In genomic region chr7:79844090-79844802, GRCm38 (mm10) we compare ENCODE assay signal across 16 mouse cellular contexts. TPM values are rescaled to one million over a fixed set of nuclear protein-coding genes. Genes with fewer than 3 reads are reported as not detected.
DNase-seq lines count a peak whose midpoint lies in the region; ATAC-seq and TF ChIP-seq lines count a peak whose summit lies in the region.
"Had no signal": no experiment of that assay in that cellular context is flagged by ENCODE, and none has a peak within 500 bp of the region (broad histone marks: within the 10 kb centered on the region; RNA-seq: fewer than 3 reads in every experiment).

No protein-coding gene starts in this region.

- no peaks in the 10 kb centered on the region for H3K36me3 ChIP-seq in liver, embryonic 16.5 days (ENCODE audit: control insufficient read depth, insufficient read depth)
- H3K36me3 ChIP-seq: hindbrain, embryonic 10.5 days; lung, embryonic 15.5 days had no signal

- no peak for TF ChIP-seq CTCF in layer of hippocampus, adult 2 months (conservative IDR thresholded peaks at IDR 0.05)

- H3K4me2 ChIP-seq in liver, embryonic 16.5 days (ENCODE audit: low read depth, low read length), result no peak overlapping the region
- H3K4me2 ChIP-seq: lung, embryonic 15.5 days had no signal

- intact Hi-C loops in heart, postnatal 14 days (cut with DNase I), result no loop called here

- peaks cover 7% of the 10 kb centered on the region; the same call in 1 of the 2 replicates for H3K27me3 ChIP-seq in liver, embryonic 16.5 days (ENCODE audit: control insufficient read depth, insufficient read depth, low read depth, low read length)

- ATAC-seq in liver, embryonic 16.5 days (ENCODE audit: low read depth), result peak; percentile 58
- ATAC-seq: forebrain, embryonic 16.5 days had no signal

- no peaks in the 10 kb centered on the region for H3K9me3 ChIP-seq in liver, embryonic 16.5 days (replicated peaks; ENCODE audit: control insufficient read depth, low read length)
- H3K9me3 ChIP-seq: hindbrain, embryonic 10.5 days; lung, embryonic 15.5 days had no signal

- peak overlapping the region; percentile 22 for H3K27ac ChIP-seq in liver, embryonic 16.5 days (ENCODE audit: low read length)
- H3K27ac ChIP-seq in layer of hippocampus, adult 2 months, result no peak overlapping the region
- H3K27ac ChIP-seq: hindbrain, embryonic 10.5 days; lung, embryonic 15.5 days had no signal

- peak; percentile 71 for DNase-seq in kidney, postnatal 10 days
- no peak for DNase-seq in kidney, postnatal 14 days
- peak; percentile 78 to 80 for DNase-seq in heart, adult 18-20 months
- DNase-seq in heart, postnatal 14 days, result peak; percentile 50 to 73
- DNase-seq in layer of hippocampus, adult 2 months (ENCODE audit: low spot score in 2 of 2), result no peak
- DNase-seq in right cerebral cortex, postnatal 25 days, result no peak
- DNase-seq in left cerebral cortex, adult 18-20 months (ENCODE audit: low spot score in 2 of 2), result no peak
- DNase-seq: cerebellum, adult 9-10 months; gastrocnemius, postnatal 10 days; kidney, adult 9 months had no signal

- peaks cover 3% of the 10 kb centered on the region for H3K4me1 ChIP-seq in liver, embryonic 16.5 days (ENCODE audit: control insufficient read depth, low read depth, low read length)

- H3K4me3 ChIP-seq in liver, embryonic 16.5 days (ENCODE audit: low read depth, low read length), result no peak overlapping the region
- no peak overlapping the region for H3K4me3 ChIP-seq in layer of hippocampus, adult 2 months
- H3K4me3 ChIP-seq: hindbrain, embryonic 10.5 days; lung, embryonic 15.5 days had no signal

- 54% methylated on average over 8 of the region's 8 CpGs for WGBS in liver, embryonic 16.5 days (ENCODE audit: insufficient replicate concordance)

- H3K9ac ChIP-seq in liver, embryonic 16.5 days (ENCODE audit: low read depth, low read length), result no peak overlapping the region
- H3K9ac ChIP-seq: lung, embryonic 15.5 days had no signal

RNA-seq across cellular contexts. Expression of gene Anpep, which starts 16.6 kb away (rescaled TPM):
- total RNA-seq in heart, adult 18-20 months (2021), result 10 to 100 TPM; 10.5 to 13.0 TPM
- total RNA-seq in heart, postnatal 14 days (2021), result 10 to 100 TPM; 21.4 to 25.3 TPM
- polyA plus RNA-seq in liver, embryonic 16.5 days (2015; fragmentation: Nextera tagmentation; extraction: Ambion mirVana), result 16.8 and 26.6 TPM in 2 replicates
- total RNA-seq in layer of hippocampus, adult 2 months (2021), result 1 to 10 TPM; 3.3 to 4.7 TPM
- 1 to 10 TPM; 5.3 to 5.5 TPM for total RNA-seq in left cerebral cortex, adult 18-20 months (2021)
- total RNA-seq: megakaryocyte-erythroid progenitor cell, adult 5-6 weeks had no signal

RNA-seq across cellular contexts. Expression of gene Mesp2, which starts 33.7 kb away (rescaled TPM):
- under 1 TPM in 1 of 2 experiments, not detected in 1; 0.12 TPM for total RNA-seq in heart, adult 18-20 months (2021)
- total RNA-seq in heart, postnatal 14 days (2021), result under 1 TPM; 0.10 to 0.19 TPM
- polyA plus RNA-seq in liver, embryonic 16.5 days (2015; fragmentation: Nextera tagmentation; extraction: Ambion mirVana), result 0.07 TPM in 1 of 2 replicates, not detected in the other
- 1 to 10 TPM; 1.4 to 2.1 TPM for total RNA-seq in layer of hippocampus, adult 2 months (2021)
- 1 to 10 TPM; 1.6 to 2.0 TPM for total RNA-seq in left cerebral cortex, adult 18-20 months (2021)

RNA-seq across cellular contexts. Expression of gene Mesp1, which starts 50.7 kb away (rescaled TPM):
- total RNA-seq in heart, adult 18-20 months (2021), result not detected
- not detected for total RNA-seq in heart, postnatal 14 days (2021)
- polyA plus RNA-seq in liver, embryonic 16.5 days (2015; fragmentation: Nextera tagmentation; extraction: Ambion mirVana), result 0.09 TPM in 1 of 2 replicates, not detected in the other
- under 1 TPM in 1 of 2 experiments, not detected in 1; 0.64 TPM for total RNA-seq in layer of hippocampus, adult 2 months (2021)
- under 1 TPM in 1 of 2 experiments, not detected in 1; 0.28 TPM for total RNA-seq in left cerebral cortex, adult 18-20 months (2021)
- total RNA-seq: adrenal gland, adult 18-20 months; gastrocnemius, postnatal 10 days; megakaryocyte-erythroid progenitor cell, adult 5-6 weeks had no signal
- polyA plus RNA-seq: forebrain, embryonic 16.5 days; hindbrain, embryonic 10.5 days; lung, embryonic 15.5 days had no signal

Comparison
In these comparisons a context has a peak if more than half of its experiments do, and no peak if none do; other contexts are left out.
1. DNase-seq: peak in kidney, postnatal 10 days (single experiment), heart, adult 18-20 months (2 of 2) and heart, postnatal 14 days (2 of 2); none in kidney, postnatal 14 days (single experiment), layer of hippocampus, adult 2 months (0 of 2), right cerebral cortex, postnatal 25 days (single experiment) and left cerebral cortex, adult 18-20 months (0 of 2).